Mouse (Mus musculus) activated CD4-positive, CD25-positive, alpha-beta regulatory T cell, adult 4 months (primary cell): Measurements from ENCODE around the gene Cd248. TPM values are rescaled to one million over a fixed set of nuclear protein-coding genes. Genes with fewer than 3 reads are reported as not detected.

Experiments used
- ATAC-seq: one replicate; pipeline ENCODE4 v1.8.0; 2017
- polyA plus RNA-seq, 2 experiments: library from polyadenylated mRNA; unstranded; fragments of 100-300 nt; shearing (Covaris generic); gene quantifications; one replicate each; pipeline ENCODE4 v1.2.1; 2017

Gene Cd248
- polyA plus RNA-seq, 2 experiments from 2014 or later, result not detected

DNA sequence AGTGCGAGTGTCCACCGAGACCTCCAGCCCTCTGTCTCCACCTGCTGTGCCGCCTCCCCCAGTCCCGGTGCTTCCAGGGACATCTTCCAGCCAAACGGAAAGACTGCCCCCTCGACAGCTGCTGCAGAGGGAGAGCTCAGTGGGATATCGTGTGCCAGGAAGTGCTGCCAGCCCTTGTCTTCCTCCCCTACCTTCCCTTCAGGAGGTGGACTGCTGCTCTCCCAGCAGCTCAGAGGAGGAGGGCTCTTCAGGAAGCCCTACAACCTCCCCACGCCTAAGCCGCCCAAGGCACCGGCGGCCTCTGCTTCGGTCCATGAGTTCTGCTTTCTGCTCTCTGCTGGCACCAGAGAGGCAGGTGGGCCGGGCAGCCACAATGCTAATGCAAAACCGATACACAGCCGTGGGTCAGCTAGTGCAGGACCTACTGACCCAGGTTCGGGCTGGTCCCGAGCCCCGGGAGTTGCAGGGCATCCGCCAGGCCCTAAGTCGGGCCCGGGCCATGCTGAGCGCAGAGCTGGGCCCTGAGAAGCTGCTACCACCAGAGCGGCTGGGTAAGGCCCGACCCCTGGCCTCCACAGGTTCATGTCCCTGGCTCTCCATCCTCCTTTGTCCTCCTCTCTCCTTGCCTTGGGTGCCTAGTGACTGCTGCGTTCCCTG is 15.6 kb upstream of the Cd248 start:
- ATAC-seq, result no peak

DNA sequence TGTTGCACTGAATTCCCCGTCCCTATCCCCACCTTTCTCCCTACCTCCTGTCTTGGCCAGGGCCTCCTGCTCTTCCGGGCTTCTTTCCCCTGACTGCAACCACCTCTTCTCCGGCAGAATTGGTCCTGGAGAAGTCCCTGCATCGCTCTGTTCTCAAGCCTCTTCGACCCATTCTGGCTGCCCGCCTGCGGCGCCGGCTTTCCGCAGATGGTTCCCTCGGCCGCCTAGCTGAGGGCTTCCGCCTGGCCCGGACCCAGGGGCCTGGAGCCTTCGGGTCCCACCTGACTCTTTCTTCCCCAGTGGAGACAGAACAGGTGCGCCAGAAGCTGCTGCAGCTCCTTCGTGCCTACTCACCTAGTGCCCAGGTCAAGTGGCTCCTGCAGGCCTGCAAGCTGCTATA is 15.0 kb upstream of the Cd248 start:
- no peak for ATAC-seq

DNA sequence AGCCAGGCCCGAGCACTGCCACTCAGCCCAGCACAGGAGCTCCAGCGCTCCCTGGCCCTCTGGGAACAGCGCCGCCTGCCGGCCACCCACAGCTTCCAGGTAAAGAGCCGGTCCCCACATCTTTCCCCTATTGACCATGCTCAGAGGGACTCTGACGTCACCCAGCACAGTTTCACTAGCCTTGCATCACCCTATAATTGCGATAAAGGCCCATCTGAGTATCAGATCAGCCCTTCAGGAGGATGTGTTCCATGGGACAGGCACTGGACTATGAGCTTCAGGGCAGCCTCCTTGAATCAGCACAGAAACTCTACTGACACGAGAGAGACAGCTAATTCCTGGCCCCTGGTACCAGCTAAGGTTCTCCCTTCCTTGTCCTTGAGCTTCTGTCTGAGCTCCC is 14.0 kb upstream of the Cd248 start:
- no peak for ATAC-seq

DNA sequence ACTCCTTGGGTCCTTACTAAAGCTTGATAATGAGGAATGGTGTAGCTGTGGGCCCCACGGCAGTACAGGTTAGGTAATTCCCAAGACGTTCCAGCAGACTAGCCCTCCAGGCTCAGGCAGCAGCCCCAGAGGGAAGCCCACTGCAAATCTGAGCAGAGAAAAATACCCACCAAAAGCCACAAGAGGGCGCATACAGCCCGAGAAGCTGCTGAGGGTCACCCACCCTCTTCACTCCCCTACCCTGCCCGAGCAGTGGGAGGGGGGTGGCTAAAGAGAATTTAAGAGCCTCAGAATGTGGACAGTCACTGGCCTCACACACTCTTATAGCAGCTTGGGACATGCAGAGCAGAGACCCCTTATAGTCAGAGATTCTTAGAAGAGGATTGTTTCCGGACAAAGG is 11.6 kb upstream of the Cd248 start:
- ATAC-seq, result no peak

DNA sequence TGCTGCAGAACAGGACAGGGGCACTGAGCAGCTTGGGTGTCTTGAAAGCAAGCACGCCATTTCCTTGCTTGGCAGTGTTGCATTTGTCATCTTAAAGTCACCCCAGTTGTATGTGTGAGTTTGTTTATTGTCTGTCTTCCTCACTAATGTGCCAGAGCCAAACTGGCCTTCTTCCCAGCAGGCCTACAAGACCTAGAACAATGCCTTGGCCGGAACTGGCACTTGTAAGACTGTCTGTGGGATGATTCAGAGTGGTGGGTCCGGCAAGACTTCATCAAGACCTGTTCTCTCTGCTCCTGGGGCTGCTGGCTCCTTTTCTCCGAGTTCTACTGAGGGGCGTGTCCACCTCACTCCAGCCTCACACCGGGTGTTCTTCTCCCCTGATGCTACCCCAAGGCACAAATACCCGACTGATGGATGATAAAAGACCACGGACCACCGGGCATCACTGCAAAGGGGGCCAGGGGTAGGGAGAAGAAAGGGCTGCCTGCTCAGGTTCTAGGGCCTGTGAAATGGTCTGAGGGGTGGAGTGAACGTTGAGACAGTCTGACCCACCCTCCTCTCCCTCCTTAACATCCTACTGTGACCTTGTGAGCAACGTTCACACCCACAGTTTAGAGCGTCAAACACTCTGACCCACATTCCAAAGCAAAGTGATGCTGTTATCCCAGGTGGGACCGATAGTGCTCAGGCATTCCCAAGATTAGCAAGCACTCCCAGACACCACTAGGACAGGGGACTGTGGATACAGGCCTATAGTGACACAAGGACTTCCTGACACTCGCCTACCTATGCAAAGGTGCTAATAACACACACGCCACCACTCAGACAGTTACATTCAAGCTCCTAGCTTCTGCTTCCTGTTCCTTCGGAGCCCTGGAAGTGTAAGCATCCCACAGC is 9.8 kb upstream of the Cd248 start:
- no peak for ATAC-seq

DNA sequence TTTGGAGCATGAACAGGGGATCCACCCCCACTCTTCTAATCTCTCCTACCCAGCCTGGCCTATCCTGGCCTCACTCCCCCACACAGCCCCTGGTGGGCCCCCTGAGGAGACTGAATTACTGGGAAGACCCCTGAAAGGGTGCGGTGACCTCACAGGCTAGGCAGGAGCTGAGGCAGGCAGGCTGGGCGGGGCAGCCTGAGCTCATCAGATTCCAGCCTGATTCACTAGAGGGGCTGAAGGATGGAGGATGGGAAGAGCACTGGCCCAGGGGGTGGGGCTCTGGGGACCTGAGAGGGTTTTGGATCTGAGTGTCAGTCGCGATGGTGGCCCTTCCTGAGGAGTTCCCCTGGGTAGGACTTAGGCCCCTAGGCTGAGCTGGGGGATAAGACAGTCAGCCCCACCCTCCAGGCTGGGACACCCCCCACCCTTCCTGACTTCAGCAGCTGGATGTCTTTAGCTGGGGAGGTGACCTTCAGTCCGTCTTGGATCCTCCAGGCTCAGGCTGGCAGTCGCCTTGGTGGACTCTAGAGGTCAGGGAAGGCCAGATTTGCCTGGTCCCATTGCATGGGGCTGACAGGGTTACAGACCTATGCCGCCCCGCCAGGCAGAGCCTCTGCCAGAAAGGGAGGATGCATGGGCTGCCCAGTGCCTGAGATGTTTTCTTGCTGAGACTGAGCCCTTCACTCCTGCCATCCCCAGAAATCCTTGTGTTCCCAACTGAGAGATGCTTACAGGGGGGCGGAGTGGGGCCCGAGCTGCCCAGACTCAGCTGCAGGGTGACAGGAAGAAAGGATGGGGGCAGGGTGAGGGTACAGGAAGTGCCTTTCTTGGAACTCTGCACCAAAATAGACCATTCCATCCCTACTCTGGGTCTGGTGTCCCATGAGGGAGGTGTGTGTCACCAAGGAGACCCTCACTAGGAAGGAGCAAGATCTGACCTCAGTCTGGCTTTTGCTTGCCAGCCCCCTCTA is 8.8 kb upstream of the Cd248 start:
- no peak for ATAC-seq

DNA sequence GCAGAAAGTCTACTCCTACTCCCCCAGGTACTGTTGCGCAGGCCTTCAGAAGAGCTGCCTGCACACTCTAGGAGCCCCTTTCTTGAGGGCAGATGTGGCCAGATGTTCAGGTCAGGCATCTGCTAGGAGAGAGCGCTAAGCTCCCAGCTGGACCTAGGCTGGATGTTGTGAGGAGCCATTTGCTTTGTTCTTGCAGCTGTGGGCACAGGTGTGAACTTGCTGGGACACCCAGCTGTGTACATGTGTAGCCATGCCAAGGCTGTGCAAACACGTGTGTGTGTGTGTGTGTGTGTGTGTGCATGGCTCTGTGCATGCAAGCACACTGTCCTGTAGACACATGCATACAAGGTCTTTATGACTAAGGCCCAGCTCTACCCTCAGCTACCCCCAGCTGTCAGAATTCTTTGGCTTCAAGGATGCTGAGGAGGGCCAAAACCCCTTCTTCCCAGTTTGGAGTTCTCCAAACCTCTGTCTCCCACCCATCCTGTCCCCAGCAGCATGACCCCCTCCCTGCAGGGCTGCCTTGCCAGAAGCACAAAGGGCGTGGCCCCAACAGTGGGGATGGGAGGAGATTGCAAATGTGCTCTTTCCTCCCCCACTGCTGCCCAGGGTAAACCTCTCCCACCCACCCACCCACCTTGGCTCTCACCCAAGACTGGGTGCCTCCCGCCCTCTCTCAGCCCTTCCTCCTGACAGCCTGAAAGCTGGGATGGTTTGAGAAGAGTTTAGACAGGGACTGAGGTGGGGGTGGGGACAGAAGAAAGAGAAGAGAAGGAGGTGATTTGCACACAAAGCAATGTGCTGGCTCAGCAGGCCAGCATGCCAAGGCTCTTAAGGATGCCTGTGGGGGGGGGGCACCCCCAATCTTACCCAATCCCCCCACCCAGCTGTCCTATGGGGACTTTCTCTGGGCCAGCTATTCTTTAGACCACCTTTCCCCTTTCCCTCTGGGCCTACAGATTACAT is 7.2 kb upstream of the Cd248 start:
- ATAC-seq, result no peak

DNA sequence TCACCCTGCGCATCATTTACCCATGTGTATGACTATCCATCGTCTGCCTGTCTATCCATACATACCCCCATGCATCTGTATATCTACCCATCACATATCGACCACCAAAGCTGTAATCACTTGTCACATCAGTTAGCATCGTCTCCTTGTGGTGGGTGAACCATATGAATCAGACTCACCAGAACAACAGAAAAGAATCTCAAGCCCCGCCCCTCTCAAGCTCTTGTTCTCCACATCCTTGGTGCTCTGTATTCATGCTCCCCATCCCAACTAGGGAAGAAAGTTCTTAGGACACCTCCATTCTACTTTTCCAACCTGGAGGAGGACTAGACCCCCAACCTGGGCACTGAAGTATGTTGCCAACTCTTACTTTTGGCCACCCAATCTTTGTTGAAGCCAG is 5.8 kb upstream of the Cd248 start:
- no peak for ATAC-seq

DNA sequence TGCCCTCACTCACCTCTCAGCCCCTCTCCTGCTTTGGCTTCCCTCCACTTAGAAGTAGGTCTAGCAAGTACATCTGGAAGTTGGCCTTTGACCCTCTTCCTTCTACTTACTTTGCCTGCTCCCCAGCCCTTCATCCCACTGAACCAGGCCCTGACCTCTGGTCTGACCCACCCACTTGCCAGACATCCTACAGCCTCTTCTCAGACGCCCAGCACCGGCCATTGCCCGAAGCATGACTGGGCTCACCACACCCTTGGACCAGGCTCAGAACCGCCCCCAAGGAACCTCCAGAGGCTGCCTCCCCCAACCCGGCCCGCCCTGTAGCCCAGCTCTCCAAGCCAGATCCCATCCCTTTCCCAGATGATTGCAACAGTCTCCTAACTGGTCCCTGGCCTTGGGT is 5.4 kb upstream of the Cd248 start:
- ATAC-seq, result no peak

DNA sequence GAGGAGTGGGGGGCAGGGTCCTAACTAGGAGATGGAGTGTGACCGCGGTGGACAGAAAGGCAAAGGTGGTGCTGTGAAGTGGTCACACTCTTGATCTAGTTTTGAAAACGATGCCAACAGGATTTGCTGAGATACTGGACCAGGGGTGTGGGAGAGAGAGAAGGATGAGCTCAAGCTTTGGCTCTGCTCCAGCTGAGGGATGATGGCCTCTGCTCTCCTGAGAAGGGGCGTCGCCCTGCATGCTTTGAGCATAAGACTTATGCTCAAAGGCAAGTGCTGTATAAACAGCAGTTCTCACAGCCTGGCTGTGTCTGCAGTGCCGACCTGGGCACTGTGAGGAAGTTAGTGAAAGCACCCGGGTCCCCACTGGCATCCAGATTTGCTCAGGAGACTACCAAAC is 2.8 kb upstream of the Cd248 start:
- no peak for ATAC-seq

DNA sequence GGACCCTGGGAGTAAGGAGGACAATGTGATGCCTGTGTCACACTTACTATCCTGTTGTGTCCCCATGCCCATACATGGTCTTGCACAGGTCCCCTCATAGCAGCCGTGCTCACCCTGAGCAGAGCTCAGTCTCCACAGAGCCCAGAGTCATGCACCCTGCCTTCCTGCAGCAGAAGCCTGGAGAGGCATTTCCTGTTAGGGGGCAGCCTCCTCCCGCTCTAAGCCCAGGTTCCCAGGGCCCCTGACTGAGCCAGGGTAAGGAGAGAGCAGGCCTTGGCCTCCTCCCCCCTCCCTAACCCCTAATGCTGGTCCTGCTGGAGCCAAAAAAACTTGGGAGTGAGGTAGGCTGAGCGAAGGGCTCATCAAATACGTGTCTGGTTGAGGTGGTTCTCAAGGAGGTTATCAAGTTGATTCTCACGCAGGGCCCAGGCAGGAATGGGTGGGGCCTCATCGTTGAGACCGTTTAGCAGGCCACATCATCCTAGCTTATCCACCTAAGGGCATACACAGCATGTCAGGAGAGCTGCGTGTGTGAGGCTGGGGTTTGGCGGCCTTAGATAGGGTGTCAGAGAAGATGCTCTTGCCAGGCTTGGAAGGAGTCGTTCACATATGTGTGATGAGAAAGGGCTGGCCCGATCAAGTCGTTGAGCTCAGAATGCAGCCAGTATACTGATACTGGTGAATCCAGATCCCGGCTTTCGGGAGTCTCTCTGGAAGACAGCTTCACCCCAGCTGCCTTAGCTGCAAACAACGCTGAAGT is 658 bp upstream of the Cd248 start:
- ATAC-seq, result no peak

DNA sequence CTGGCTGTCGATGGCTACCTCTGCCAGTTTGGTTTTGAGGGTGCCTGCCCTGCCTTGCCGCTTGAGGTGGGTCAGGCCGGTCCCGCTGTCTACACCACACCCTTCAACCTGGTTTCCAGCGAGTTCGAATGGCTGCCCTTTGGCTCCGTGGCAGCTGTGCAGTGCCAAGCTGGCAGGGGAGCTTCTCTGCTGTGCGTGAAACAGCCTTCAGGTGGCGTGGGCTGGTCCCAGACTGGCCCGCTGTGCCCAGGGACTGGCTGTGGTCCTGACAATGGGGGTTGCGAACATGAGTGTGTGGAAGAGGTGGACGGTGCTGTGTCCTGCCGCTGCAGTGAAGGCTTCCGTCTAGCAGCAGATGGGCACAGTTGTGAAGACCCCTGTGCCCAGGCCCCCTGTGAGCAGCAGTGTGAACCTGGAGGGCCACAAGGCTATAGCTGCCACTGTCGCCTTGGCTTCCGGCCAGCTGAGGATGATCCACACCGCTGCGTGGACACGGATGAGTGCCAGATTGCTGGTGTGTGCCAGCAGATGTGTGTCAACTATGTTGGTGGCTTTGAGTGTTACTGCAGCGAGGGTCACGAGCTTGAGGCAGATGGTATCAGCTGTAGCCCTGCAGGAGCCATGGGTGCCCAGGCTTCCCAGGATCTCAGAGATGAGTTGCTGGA is 824 bp downstream of the Cd248 start:
- no peak for ATAC-seq

DNA sequence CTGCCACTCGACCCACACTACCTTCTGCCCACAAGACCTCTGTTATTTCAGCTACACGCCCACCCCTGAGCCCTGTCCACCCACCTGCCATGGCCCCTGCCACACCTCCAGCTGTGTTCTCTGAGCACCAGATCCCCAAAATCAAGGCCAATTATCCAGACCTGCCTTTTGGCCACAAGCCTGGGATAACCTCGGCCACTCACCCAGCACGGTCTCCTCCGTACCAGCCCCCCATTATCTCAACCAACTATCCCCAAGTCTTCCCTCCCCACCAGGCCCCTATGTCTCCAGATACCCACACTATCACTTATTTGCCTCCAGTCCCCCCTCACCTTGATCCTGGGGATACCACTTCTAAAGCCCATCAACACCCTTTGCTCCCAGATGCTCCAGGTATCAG is 1.6 kb downstream of the Cd248 start:
- no peak for ATAC-seq

DNA sequence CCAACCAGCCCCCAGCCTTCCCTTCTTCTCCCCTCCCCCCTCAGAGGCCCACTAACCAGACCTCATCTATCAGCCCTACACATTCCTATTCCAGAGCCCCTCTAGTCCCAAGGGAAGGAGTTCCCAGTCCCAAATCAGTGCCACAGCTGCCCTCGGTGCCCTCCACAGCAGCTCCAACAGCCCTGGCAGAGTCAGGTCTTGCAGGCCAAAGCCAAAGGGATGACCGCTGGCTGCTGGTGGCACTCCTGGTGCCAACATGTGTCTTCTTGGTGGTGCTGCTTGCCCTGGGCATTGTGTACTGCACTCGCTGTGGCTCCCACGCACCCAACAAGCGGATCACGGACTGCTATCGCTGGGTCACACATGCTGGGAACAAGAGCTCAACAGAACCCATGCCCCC is 2.1 kb downstream of the Cd248 start:
- ATAC-seq, result no peak

DNA sequence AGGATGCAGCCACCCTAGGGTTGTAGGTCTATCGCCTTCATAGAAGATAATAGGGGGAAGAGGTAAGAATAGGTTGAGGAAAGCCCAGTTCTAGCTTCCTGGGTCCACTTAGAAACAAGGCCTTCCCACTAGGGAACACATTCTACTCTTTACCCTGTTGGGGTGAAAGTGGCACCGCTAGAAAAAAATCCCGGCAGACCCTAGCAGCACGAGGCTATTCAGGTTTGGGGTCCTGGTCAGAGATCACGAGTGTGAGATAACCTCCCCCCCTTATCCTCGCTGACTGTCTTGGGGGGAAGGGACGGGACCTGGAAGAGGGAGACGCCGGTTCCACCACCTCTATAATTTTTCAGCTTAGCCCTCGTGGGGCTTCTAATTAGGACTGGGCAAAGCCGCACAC is 3.2 kb downstream of the Cd248 start:
- no peak for ATAC-seq

DNA sequence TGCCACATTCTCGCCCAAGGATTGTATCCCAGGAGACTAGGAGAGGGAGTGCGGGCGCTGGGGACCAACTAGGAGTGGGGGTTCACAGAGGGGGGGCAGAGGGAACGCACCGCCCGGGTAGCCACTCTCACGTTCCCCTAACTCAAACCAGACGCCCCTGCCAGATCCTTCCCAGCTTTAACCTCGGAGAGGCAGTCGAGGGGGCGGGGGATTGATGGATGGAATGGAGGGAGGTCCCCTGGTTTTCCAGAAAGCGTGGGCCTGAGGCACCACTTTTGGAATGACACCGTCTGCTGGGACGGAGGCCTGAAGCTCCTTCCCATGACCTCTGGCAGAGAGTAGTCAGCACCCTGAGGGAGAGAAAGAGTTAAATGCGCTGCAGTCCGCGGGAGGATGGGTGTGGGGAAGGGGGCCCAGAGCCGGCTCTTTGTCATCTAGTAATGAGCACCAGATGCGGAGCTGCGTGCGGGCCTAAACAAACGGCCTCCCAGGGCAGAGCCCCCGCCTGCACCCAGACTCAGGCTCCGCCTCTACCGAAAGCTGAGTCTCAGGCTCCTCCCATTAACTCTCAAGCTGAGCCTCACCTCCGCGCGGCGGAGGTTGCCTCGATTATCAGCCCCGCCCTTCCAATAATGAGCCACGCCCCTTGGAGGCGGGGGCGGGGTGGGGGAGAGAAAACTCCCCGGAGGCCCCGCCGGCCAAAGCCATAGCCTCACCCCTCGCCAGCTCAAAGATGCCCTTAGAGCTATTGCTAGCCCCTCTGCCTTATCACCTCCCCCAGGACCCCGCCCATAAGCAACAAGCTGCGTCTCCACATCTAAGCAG is 3.9 kb downstream of the Cd248 start:
- peak; percentile 84 for ATAC-seq

DNA sequence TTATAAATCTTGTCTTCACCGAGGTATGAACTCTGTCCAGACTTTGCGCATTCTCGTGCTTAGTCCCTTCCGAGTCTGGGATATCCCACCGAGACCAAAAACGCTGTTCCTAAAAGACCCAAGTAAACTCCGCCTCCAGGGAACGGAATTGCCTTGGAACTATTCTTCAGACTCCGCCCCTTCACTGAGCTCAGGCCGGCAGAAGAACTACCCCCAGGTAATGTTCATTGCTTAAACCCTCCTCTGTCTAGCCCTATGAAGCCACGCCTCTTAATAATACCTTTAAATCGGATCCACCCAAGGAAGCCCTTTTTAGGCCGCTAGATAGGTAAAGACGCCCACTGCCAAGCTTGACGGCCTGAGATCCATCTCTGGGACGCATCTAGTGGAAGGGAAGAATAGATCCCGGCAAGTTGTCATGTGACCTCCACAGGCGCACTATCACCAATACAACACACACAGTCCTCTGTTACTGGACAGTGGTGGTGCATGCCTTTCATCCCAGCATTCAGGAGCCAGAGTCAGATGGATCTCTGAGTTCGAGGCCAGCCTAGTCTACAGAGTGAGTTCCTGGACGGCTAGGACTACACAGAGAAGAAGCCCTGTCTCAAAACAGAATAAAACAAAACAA is 4.6 kb downstream of the Cd248 start:
- ATAC-seq, result no peak

DNA sequence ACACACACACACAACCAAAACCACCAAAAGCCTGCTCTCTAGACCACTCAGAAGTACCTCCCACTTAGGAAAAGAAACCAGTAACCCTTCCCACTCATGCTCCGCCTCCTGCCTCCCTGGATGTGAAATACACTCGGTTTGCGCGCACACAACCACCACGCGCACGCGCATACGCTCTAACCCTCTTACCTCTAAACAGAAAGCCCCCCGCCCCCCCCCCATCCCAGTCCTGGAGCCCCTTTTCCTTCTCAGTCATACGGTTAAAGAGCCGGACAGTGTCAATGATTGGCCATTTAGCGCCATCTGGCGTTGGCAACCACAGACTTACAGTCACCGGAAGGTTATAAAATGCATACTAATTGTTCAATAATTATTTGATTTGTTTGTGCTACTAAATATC is 5.2 kb downstream of the Cd248 start:
- ATAC-seq, result no peak

DNA sequence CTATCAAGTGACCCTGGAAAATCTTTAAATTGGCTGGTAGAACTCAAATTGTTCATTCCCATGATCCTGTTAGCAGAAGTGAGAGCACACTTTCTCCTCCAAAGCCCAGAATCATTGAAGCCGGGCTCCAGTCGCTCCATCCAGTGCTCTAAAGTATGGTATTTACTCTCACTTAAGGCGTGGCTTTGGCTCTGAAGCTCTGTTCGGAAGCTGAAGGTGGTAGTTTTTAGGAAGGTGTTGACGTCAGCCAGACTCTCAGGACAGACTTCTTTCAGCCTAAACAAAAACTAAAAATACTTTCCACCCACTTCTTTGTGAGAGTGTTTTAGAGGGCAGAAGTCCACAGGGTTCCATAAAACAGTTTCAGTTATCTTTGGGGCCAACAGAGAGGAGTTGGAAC is 5.6 kb downstream of the Cd248 start:
- ATAC-seq, result no peak
